9 mouse cellular contexts compared by ENCODE assay signal in the genomic region with DNA sequence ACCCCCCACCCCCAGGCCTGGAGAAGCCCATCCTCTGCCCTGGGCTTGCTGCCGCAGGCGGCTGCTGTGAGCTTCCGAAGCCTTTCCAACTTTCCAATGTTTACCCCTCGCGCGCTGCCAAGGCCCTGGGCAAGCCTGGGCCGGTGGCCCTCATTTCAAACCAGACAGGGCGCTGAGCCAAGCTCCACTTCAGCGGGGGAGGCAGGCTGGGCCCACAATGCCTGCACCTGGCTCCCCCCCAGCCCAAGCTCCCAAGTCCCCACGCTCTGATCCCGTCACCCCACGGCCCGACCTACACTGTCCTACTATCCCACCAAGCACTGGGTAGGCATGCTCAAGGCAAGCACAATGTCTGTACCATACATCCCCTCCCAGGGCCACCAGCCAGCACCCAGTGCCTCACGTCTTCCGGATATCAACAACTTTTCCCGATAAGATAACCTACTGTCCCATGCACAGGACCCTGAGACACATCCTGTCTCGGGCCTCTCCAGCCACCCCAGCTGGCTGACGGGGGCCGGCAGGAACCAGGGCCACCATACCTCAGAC. TPM values are rescaled to one million over a fixed set of nuclear protein-coding genes. Genes with fewer than 3 reads are reported as not detected.
DNase-seq lines count a peak whose midpoint lies in the region; ATAC-seq and TF ChIP-seq lines count a peak whose summit lies in the region.
"Had no signal": no experiment of that assay in that cellular context is flagged by ENCODE, and none has a peak within 500 bp of the region (broad histone marks: within the 10 kb centered on the region; RNA-seq: fewer than 3 reads in every experiment).

No protein-coding gene starts in this region.

- H3K27ac ChIP-seq in spleen, adult 2 months (ENCODE audit: insufficient read depth, low read length): peak overlapping the region; percentile 69
- H3K27ac ChIP-seq in forebrain, embryonic 15.5 days (replicated peaks): peak overlapping the region; percentile 97
- H3K27ac ChIP-seq in lung, embryonic 14.5 days (ENCODE audit: low read depth): peak overlapping the region; percentile 100

- no peak for TF ChIP-seq POLR2A in spleen, adult 2 months (IDR thresholded peaks at IDR 0.05; ENCODE audit: low read depth, low read length)

- 63% methylated on average over 19 of the region's 19 CpGs for WGBS in spleen, adult 2 months
- 14% methylated on average over 19 of the region's 19 CpGs for WGBS in forebrain, embryonic 15.5 days
- WGBS in lung, embryonic 14.5 days: 6% methylated on average over 19 of the region's 19 CpGs

- no peak for DNase-seq in spleen, adult 2 months (ENCODE audit: low read depth in 1 of 2, low spot score in 2 of 2)
- DNase-seq in spleen, postnatal 14 days (ENCODE audit: low spot score in 2 of 2): no peak
- DNase-seq in heart, postnatal 25 days (ENCODE audit: low spot score): peak; percentile 70
- DNase-seq in layer of hippocampus, adult 18-20 months (ENCODE audit: low spot score in 2 of 2): peak; percentile 73 to 83
- peak; percentile 86 for DNase-seq in lung, embryonic 14.5 days
- peak; percentile 69 to 78 for DNase-seq in right cerebral cortex, adult 2 months (ENCODE audit: low spot score in 2 of 2)
- no peak for DNase-seq in embryo, embryonic 10 days (ENCODE audit: low spot score)

- intact Hi-C loops in heart, postnatal 25 days (cut with DNase I): no loop called here

- peak; percentile 59 for ATAC-seq in forebrain, embryonic 15.5 days (replicated peaks)
- peak; percentile 16 for ATAC-seq in lung, embryonic 14.5 days (ENCODE audit: insufficient read depth)

- H3K36me3 ChIP-seq in spleen, adult 2 months (ENCODE audit: control insufficient read depth, insufficient read depth, low read length): no peaks in the 10 kb centered on the region
- no peaks in the 10 kb centered on the region for H3K36me3 ChIP-seq in forebrain, embryonic 15.5 days
- H3K36me3 ChIP-seq in lung, embryonic 14.5 days (ENCODE audit: insufficient read depth): no peaks in the 10 kb centered on the region

- peak overlapping the region; percentile 47 for H3K4me2 ChIP-seq in forebrain, embryonic 15.5 days (replicated peaks)
- H3K4me2 ChIP-seq in lung, embryonic 14.5 days: peak overlapping the region; percentile 85

- peaks cover 34% of the 10 kb centered on the region; the same call in 1 of the 2 replicates for H3K4me1 ChIP-seq in spleen, adult 2 months (ENCODE audit: control insufficient read depth, insufficient read depth, insufficient read length)
- H3K4me1 ChIP-seq in forebrain, embryonic 15.5 days: peaks cover 82% of the 10 kb centered on the region
- H3K4me1 ChIP-seq in lung, embryonic 14.5 days (ENCODE audit: insufficient read depth): peaks cover 70% of the 10 kb centered on the region

- no peak overlapping the region for H3K4me3 ChIP-seq in spleen, adult 2 months (ENCODE audit: extremely low read depth, insufficient read depth, insufficient read length)
- H3K4me3 ChIP-seq in forebrain, embryonic 15.5 days: peak overlapping the region; percentile 23
- peak overlapping the region; percentile 39 for H3K4me3 ChIP-seq in lung, embryonic 14.5 days (ENCODE audit: low read depth, low read length)

- no peak for TF ChIP-seq CTCF in spleen, adult 2 months (IDR thresholded peaks at IDR 0.05; ENCODE audit: extremely low read depth, insufficient read depth, insufficient read length, insufficient replicate concordance)
- no peak for TF ChIP-seq CTCF in lung, embryonic 14.5 days (IDR thresholded peaks at IDR 0.05; ENCODE audit: low read depth)

- H3K9ac ChIP-seq in forebrain, embryonic 15.5 days (replicated peaks): peak overlapping the region; percentile 40
- H3K9ac ChIP-seq in lung, embryonic 14.5 days: peak overlapping the region; percentile 65

- H3K27me3 ChIP-seq in spleen, adult 2 months (ENCODE audit: control insufficient read depth, insufficient read depth, low read length): no peaks in the 10 kb centered on the region
- no peaks in the 10 kb centered on the region for H3K27me3 ChIP-seq in forebrain, embryonic 15.5 days
- H3K27me3 ChIP-seq in lung, embryonic 14.5 days (ENCODE audit: insufficient read depth, low read length): no peaks in the 10 kb centered on the region
- H3K27me3 ChIP-seq: CH12.LX had no signal

- no peaks in the 10 kb centered on the region for H3K9me3 ChIP-seq in forebrain, embryonic 15.5 days
- no peaks in the 10 kb centered on the region for H3K9me3 ChIP-seq in lung, embryonic 14.5 days (ENCODE audit: low read depth, low read length)

RNA-seq across cellular contexts. Expression of gene Ncor2, which starts 38.8 kb away (rescaled TPM):
- 70.1 and 70.5 TPM in 2 replicates for polyA plus RNA-seq in spleen, adult 2 months (2012; rRNA removed)
- 30.2 and 31.6 TPM in 2 replicates for polyA plus RNA-seq in forebrain, embryonic 15.5 days (2015; fragmentation: Nextera tagmentation; extraction: Ambion mirVana)
- total RNA-seq in heart, postnatal 25 days (2021): 10 to 100 TPM; 67.8 to 89.5 TPM
- 100 to 1,000 TPM; 291 to 298 TPM for total RNA-seq in layer of hippocampus, adult 18-20 months (2021)
- polyA plus RNA-seq in lung, embryonic 14.5 days (2014; fragmentation: Nextera tagmentation; extraction: Ambion mirVana): 34.9 and 36.5 TPM in 2 replicates

Comparison
In these comparisons a context has a peak if more than half of its experiments do, and no peak if none do; other contexts are left out.
1. DNase-seq: peak in heart, postnatal 25 days (single experiment), layer of hippocampus, adult 18-20 months (2 of 2), lung, embryonic 14.5 days (single experiment) and right cerebral cortex, adult 2 months (2 of 2); none in spleen, adult 2 months (0 of 2), spleen, postnatal 14 days (0 of 2) and embryo, embryonic 10 days (single experiment).
2. Peak in every context shown above with its lines, with median percentiles within 50 percentile points of each other: H3K27ac ChIP-seq.